Mouse (Mus musculus): ENCODE data around the gene Hmgcr. TPM values are rescaled to one million over a fixed set of nuclear protein-coding genes. Genes with fewer than 3 reads are reported as not detected.
A peak's percentile ranks its signal among the peaks of the same experiment; 100 is the strongest.

The Hmgcr gene
- polyA plus RNA-seq, 1 experiment from 2014 or later = 110 TPM

DNA sequence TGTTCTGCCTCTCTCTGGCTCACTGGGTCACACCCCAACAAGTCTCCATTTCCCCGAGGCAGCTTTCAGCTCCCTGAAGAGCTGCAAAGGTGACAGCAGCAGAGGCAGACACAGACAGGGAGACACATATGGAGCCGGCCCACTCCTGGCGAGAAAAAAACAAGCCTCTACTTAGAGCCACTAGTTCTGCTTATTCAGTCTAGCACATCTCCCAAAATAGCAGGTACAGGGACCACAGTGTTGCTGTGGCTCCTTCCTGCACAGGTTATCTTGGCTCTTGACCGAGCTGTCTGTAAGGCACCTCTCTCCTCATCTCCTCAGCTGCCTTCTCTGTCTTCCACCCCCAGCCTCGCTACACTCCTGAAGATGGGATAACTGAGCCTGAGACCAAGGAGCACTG is 14.0 kb upstream of the Hmgcr start:
- H3K27ac ChIP-seq = no peak overlapping the region
- whole genome bisulfite sequencing = 85% methylated on average over 5 of the region's 5 CpGs
- no peak overlapping the region for H3K4me3 ChIP-seq (replicated peaks)
- H3K9ac ChIP-seq (replicated peaks) = no peak overlapping the region
- H3K4me1 ChIP-seq (replicated peaks) = no peaks in the 10 kb centered on the region
- ATAC-seq (ENCODE audit: insufficient number of reproducible peaks, insufficient read depth, low FRiP score, low TSS enrichment, low read depth) = no peak
- no peaks in the 10 kb centered on the region for H3K27me3 ChIP-seq
- no peak overlapping the region for H3K4me2 ChIP-seq
- H3K9me3 ChIP-seq = no peaks in the 10 kb centered on the region
- no peaks in the 10 kb centered on the region for H3K36me3 ChIP-seq

DNA sequence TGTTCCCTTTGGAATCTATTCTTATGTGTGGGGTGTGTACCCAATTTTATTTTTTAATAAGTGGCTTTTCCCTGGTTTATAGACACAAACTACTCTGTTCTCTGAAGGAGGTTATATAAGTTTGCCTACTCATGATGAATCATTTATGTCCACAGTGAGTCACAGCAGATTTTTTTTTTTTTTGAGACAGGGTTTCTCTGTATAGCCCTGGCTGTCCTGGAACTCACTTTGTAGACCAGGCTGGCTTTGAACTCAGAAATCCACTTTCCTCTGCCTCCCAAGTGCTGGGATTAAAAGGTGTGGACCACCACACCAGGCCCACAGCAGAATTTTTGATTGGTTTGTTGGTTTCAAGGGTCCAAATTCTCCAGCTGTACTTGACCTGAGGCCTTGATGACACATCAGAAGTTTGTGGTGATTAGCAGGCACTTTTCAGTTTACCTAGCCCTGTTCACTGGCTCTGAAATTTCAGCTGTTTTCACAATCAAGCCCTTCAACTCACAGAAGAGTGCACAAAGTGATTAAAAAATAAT is 10.4 kb upstream of the Hmgcr start:
- Histone ChIP-seq H3K9me3 (no peaks in the 10 kb centered on the region), H3K27ac (no peak overlapping the region), H3K4me2 (no peak overlapping the region), H3K4me1 (replicated peaks) (no peaks in the 10 kb centered on the region), H3K36me3 (no peaks in the 10 kb centered on the region), H3K27me3 (no peaks in the 10 kb centered on the region), H3K9ac (replicated peaks) (no peak overlapping the region), H3K4me3 (replicated peaks) (no peak overlapping the region)
- ATAC-seq (ENCODE audit: insufficient number of reproducible peaks, insufficient read depth, low FRiP score, low TSS enrichment, low read depth) = no peak

GRCm38 (mm10) chr13:96680163-96681087 is 9.7 kb upstream of the Hmgcr start:
- Histone ChIP-seq H3K4me3 (replicated peaks) (no peak overlapping the region), H3K27ac (no peak overlapping the region), H3K9me3 (no peaks in the 10 kb centered on the region), H3K9ac (replicated peaks) (no peak overlapping the region), H3K4me1 (replicated peaks) (no peaks in the 10 kb centered on the region), H3K36me3 (no peaks in the 10 kb centered on the region), H3K4me2 (no peak overlapping the region), H3K27me3 (no peaks in the 10 kb centered on the region)
- 86% methylated on average over 9 of the region's 9 CpGs for WGBS
- ATAC-seq (ENCODE audit: insufficient number of reproducible peaks, insufficient read depth, low FRiP score, low TSS enrichment, low read depth) = no peak

DNA sequence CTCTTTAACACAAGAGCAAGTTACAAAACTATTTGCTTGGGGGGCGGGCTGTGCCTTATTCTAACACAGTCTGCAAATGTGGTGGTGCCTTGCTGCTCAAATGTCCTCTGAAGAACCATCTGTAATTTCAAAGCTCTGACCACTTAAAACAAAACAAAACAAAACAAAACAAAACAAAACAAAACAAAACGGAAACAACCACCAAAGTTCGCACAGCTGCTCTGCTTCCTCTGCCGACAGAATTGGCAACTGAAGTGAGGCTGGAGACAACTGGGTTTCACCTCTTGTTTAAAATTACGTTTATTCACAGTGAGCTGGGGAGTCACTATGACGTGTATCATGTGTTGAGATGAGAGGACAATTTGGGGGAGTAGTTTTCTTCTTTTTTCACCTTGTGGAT is 7.9 kb upstream of the Hmgcr start:
- Histone ChIP-seq H3K4me3 (replicated peaks) (no peak overlapping the region), H3K9ac (replicated peaks) (no peak overlapping the region), H3K27me3 (no peaks in the 10 kb centered on the region), H3K4me2 (no peak overlapping the region), H3K36me3 (no peaks in the 10 kb centered on the region), H3K9me3 (no peaks in the 10 kb centered on the region), H3K4me1 (replicated peaks) (no peaks in the 10 kb centered on the region), H3K27ac (no peak overlapping the region)
- ATAC-seq (ENCODE audit: insufficient number of reproducible peaks, insufficient read depth, low FRiP score, low TSS enrichment, low read depth) = no peak
- 82% methylated on average over 6 of the region's 6 CpGs for WGBS

DNA sequence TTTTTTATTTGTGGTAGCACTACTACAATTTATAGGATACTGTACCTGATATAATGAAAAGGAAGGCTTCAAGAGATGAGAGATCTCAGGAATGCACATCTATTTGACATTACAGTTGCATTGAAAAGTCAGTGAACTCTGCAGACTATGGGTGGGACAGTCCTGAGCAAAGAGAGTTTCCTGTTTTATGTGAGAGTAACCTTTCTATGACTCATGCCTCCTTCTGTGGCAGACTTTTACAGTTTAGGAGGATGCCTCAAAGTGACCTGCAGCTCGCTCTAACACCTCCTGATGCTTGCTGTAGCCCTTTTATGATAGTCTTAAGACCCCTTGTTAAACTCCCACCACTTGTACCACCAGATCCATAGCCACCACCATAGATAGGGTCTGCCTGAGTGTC is 6.3 kb upstream of the Hmgcr start:
- Histone ChIP-seq H3K9me3 (no peaks in the 10 kb centered on the region), H3K4me1 (replicated peaks) (no peaks in the 10 kb centered on the region), H3K27me3 (no peaks in the 10 kb centered on the region), H3K36me3 (no peaks in the 10 kb centered on the region), H3K27ac (no peak overlapping the region), H3K9ac (replicated peaks) (no peak overlapping the region), H3K4me2 (no peak overlapping the region), H3K4me3 (replicated peaks) (no peak overlapping the region)
- no peak for ATAC-seq (ENCODE audit: insufficient number of reproducible peaks, insufficient read depth, low FRiP score, low TSS enrichment, low read depth)
- 81% methylated on average over 1 of the region's 1 CpGs for WGBS

- ATAC-seq (ENCODE audit: insufficient number of reproducible peaks, insufficient read depth, low FRiP score, low TSS enrichment, low read depth) = no peak
- Histone ChIP-seq H3K9me3 (no peaks in the 10 kb centered on the region), H3K4me3 (replicated peaks) (no peak overlapping the region), H3K27me3 (no peaks in the 10 kb centered on the region), H3K9ac (replicated peaks) (no peak overlapping the region), H3K27ac (no peak overlapping the region), H3K4me1 (replicated peaks) (0 out of 2 replicates have a peak, but pooled peaks cover 8% of the 10 kb centered on the region), H3K4me2 (no peak overlapping the region), H3K36me3 (no peaks in the 10 kb centered on the region)
- WGBS = 80% methylated on average over 6 of the region's 6 CpGs
Observed at GRCm38 (mm10) chr13:96675756-96676155, 5.0 kb upstream of the Hmgcr start.

DNA sequence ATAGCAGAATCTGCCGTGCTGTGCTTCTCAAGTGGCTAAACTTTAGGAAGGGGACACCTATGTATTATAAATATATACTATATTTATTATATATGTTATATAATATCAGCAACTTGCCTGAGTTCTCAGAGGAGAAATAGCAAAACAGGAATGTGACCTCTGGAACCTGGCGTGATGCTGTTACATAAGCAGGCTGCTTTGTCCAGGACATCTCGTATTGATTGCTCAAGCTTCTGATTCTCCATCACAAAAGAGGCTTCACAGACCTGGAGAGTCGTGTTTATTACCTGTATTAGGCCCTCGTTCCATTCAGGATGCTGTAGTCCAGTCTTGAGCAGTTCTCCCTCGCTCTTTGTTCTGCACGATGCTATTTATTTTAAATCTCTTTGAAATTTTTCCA is 3.1 kb upstream of the Hmgcr start:
- Histone ChIP-seq H3K4me3 (replicated peaks) (no peak overlapping the region), H3K27ac (no peak overlapping the region), H3K9me3 (no peaks in the 10 kb centered on the region), H3K4me2 (no peak overlapping the region), H3K9ac (replicated peaks) (no peak overlapping the region), H3K36me3 (no peaks in the 10 kb centered on the region), H3K27me3 (no peaks in the 10 kb centered on the region), H3K4me1 (replicated peaks) (peaks cover 15% of the 10 kb centered on the region)
- no peak for ATAC-seq (ENCODE audit: insufficient number of reproducible peaks, insufficient read depth, low FRiP score, low TSS enrichment, low read depth)
- WGBS = 84% methylated on average over 7 of the region's 7 CpGs

DNA sequence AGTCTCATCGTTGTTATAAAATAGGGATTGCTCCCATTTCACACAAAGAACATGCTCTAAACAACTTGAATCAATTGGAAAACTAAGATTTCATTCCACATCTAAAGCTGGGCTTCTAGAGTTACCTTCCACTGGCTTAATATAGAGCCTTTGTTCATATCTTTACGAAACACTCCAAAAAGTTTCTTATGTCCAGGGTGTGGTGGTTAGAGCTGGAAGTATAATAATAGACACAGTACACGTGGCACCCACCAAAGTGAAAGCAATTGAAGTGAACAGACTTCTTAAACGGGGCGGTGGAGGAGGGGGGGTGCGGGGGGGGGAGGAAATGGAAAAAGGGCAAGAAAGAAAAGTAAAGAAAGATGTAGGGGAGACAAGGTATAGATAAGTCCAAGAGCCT is 1.5 kb upstream of the Hmgcr start:
- Histone ChIP-seq H3K27ac (no peak overlapping the region), H3K9me3 (no peaks in the 10 kb centered on the region), H3K4me1 (replicated peaks) (peaks cover 26% of the 10 kb centered on the region), H3K4me2 (no peak overlapping the region), H3K9ac (replicated peaks) (no peak overlapping the region), H3K27me3 (no peaks in the 10 kb centered on the region), H3K36me3 (0 out of 2 replicates have a peak, but pooled peaks cover 3% of the 10 kb centered on the region), H3K4me3 (replicated peaks) (no peak overlapping the region)
- WGBS = 81% methylated on average over 6 of the region's 6 CpGs
- no peak for ATAC-seq (ENCODE audit: insufficient number of reproducible peaks, insufficient read depth, low FRiP score, low TSS enrichment, low read depth)

- no peak overlapping the region for H3K27ac ChIP-seq
- peaks cover 3% of the 10 kb centered on the region; the same call in 1 of the 2 replicates for H3K36me3 ChIP-seq
- no peak overlapping the region for H3K9ac ChIP-seq (replicated peaks)
- ATAC-seq (ENCODE audit: insufficient number of reproducible peaks, insufficient read depth, low FRiP score, low TSS enrichment, low read depth) = no peak
- 92% methylated on average over 5 of the region's 5 CpGs for WGBS
- H3K27me3 ChIP-seq = no peaks in the 10 kb centered on the region
- H3K4me2 ChIP-seq = no peak overlapping the region
- H3K9me3 ChIP-seq = no peaks in the 10 kb centered on the region
- H3K4me3 ChIP-seq (replicated peaks) = no peak overlapping the region
- H3K4me1 ChIP-seq (replicated peaks) = peaks cover 30% of the 10 kb centered on the region
Observed at GRCm38 (mm10) chr13:96671906-96672234, 1.1 kb upstream of the Hmgcr start.

DNA sequence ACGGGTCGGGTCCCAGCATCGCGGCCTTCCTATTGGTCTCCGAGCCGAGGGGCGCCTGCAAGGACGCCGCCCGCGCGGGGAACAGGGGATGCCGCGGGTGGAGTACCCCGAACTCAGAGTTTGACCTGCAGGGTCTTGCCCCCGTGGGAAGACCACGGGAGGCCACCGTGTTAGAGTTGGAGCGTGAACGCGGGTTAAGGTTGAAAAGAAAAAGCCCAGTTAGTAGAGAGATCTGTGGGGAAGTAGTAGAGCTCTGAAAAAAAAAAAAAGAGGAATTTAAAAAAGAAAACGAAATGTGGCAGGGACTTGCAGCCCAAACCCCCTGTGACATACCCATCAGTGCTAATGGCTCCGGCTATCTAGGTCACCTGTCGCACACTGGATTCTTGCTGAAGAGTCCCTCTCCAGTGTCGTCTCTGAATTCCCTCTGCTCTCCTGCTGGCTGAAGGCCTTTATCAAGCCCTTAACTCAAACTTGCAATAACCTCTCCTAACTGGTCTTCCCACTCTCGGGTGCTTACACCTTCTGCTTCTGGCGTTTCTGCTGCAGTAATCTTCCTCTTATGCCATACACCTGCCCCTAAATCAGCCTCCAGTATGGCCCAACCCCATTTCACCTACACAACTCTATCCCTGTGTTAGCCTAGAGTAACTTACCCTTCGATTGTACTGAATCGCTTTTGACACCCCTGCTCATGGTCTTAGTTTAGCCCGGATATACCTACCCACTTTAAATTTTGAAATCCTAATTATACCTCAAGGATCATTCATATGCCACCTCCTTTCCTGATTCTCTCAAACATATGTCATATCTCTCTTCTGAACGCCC is 556 bp upstream of the Hmgcr start:
- ATAC-seq (ENCODE audit: insufficient number of reproducible peaks, insufficient read depth, low FRiP score, low TSS enrichment, low read depth) = no peak
- H3K9ac ChIP-seq (replicated peaks) = peak overlapping the region; percentile 48; the same call in 1 of the 2 replicates
- 14% methylated on average over 31 of the region's 31 CpGs for WGBS
- H3K27ac ChIP-seq = peak overlapping the region; percentile 75
- peak overlapping the region; percentile 99 for H3K4me3 ChIP-seq (replicated peaks)
- H3K36me3 ChIP-seq = peaks cover 8% of the 10 kb centered on the region; the same call in 1 of the 2 replicates
- H3K27me3 ChIP-seq = no peaks in the 10 kb centered on the region
- H3K4me1 ChIP-seq (replicated peaks) = peaks cover 30% of the 10 kb centered on the region
- no peaks in the 10 kb centered on the region for H3K9me3 ChIP-seq
- H3K4me2 ChIP-seq = peak overlapping the region; percentile 56

GRCm38 (mm10) chr13:96670019-96670405 is 724 bp downstream of the Hmgcr start:
- no peaks in the 10 kb centered on the region for H3K9me3 ChIP-seq
- no peak for ATAC-seq (ENCODE audit: insufficient number of reproducible peaks, insufficient read depth, low FRiP score, low TSS enrichment, low read depth)
- H3K4me2 ChIP-seq = peak overlapping the region; percentile 68
- WGBS = 4% methylated on average over 13 of the region's 13 CpGs
- peaks cover 30% of the 10 kb centered on the region for H3K4me1 ChIP-seq (replicated peaks)
- H3K27me3 ChIP-seq = no peaks in the 10 kb centered on the region
- H3K27ac ChIP-seq = peak overlapping the region; percentile 91
- H3K9ac ChIP-seq (replicated peaks) = peak overlapping the region; percentile 88
- peak overlapping the region; percentile 99 for H3K4me3 ChIP-seq (replicated peaks)
- peaks cover 20% of the 10 kb centered on the region for H3K36me3 ChIP-seq

All from limb, embryonic 12.5 days (tissue).